Mouse (Mus musculus) heart, postnatal 0 days (tissue): Measurements from ENCODE around the gene Egr2. TPM values are rescaled to one million over a fixed set of nuclear protein-coding genes. Genes with fewer than 3 reads are reported as not detected.

ENCODE experiments used
- ATAC-seq: fragments of 200-750 bp; cut with Nextera tagmentation; 2 replicates; pipeline ENCODE4 v1.8.0; 2017; ENCODE audit warnings: low read depth, moderate number of reproducible peaks, moderate library complexity; ENCODE audit not compliant: insufficient read depth
- DNase-seq: peaks from one replicate; pipeline ENCODE4 v3.0.0-alpha.2; 2016; ENCODE audit warnings: low spot score
- H3K27ac ChIP-seq: fragments of 300-500 bp; sonication (generic); 2 replicates; pipeline ENCODE4 v1.5.1; 2014; ENCODE audit warnings: low read depth, mild to moderate bottlenecking
- H3K27me3 ChIP-seq: fragments of 300-500 bp; sonication (generic); 2 replicates; pipeline ENCODE4 v1.6.1; 2014; ENCODE audit warnings: low read length, mixed read lengths; ENCODE audit not compliant: control insufficient read depth, insufficient read depth
- H3K36me3 ChIP-seq: fragments of 300-500 bp; sonication (generic); replicated peaks from 2 replicates; pipeline ENCODE4 v1.6.1; 2014; ENCODE audit warnings: low read length, mixed read lengths; ENCODE audit not compliant: control insufficient read depth, insufficient read depth
- H3K4me1 ChIP-seq: fragments of 300-500 bp; sonication (generic); 2 replicates; pipeline ENCODE4 v1.6.1; 2014; ENCODE audit warnings: antibody characterized with exemption; ENCODE audit not compliant: control insufficient read depth, insufficient read depth
- H3K4me2 ChIP-seq: fragments of 300-500 bp; sonication (generic); 2 replicates; pipeline ENCODE4 v1.6.1; 2014; ENCODE audit warnings: low read depth, mild to moderate bottlenecking, low read length, moderate library complexity
- H3K4me3 ChIP-seq: fragments of 300-500 bp; sonication (generic); 2 replicates; pipeline ENCODE4 v1.5.1; 2014; ENCODE audit warnings: low read depth, low read length
- H3K9ac ChIP-seq: fragments of 300-500 bp; sonication (generic); replicated peaks from 2 replicates; pipeline ENCODE4 v1.6.1; 2014; ENCODE audit warnings: low read depth, low read length, mixed read lengths
- H3K9me3 ChIP-seq: fragments of 300-500 bp; sonication (generic); replicated peaks from 2 replicates; pipeline ENCODE4 v1.6.1; 2016; ENCODE audit warnings: low read length; ENCODE audit not compliant: control insufficient read depth
- CTCF ChIP-seq: IDR thresholded peaks from 2 replicates; pipeline ENCODE4 v1.5.1; 2016; ENCODE audit warnings: antibody characterized with exemption, control low read depth, low read depth
- EP300 ChIP-seq: IDR thresholded peaks from 2 replicates; pipeline ENCODE4 v1.6.1; 2016; ENCODE audit warnings: antibody characterized with exemption, low read depth
- WGBS: fragments of 180-500 bp; shearing (Covaris S2); extraction: QIAGEN DNeasy Blood & Tissue Kit; methylation state at CpG from one replicate; pipeline ENCODE4 v1.1.7; 2014; 5-methylcytosine and 5-hydroxymethylcytosine counted together
- polyA plus RNA-seq: library from polyadenylated mRNA; unstranded; fragments of >200 nt; fragmentation: Nextera tagmentation; extraction: Ambion mirVana; gene quantifications from 2 replicates; pipeline ENCODE4 v1.2.1, GENCODE M21; 2015
- total RNA-seq: library from RNA; depleted of rRNA; stranded (reverse); fragments of >200 nt; gene quantifications from 2 replicates; pipeline ENCODE4 v1.2.3, GENCODE M21; 2014; ENCODE audit warnings: low replicate concordance

The Egr2 gene
- total and polyA plus RNA-seq, 2 experiments from 2014 or later: 0.60 to 4.1 TPM

- H3K4me2 ChIP-seq: no peak overlapping the region
- H3K27ac ChIP-seq: no peak overlapping the region
- H3K9me3 ChIP-seq: no peaks in the 10 kb centered on the region
- ATAC-seq (no peak), DNase-seq (no peak)
- H3K9ac ChIP-seq: no peak overlapping the region
- WGBS: 80% methylated on average over 15 of the region's 15 CpGs
- TF ChIP-seq CTCF (no peak), EP300 (no peak)
- H3K27me3 ChIP-seq: no peaks in the 10 kb centered on the region
- no peaks in the 10 kb centered on the region for H3K36me3 ChIP-seq
- no peaks in the 10 kb centered on the region for H3K4me1 ChIP-seq
- H3K4me3 ChIP-seq: no peak overlapping the region
Measured at GRCm38 (mm10) chr10:67497144-67497892, 38.0 kb upstream of the Egr2 start.

GRCm38 (mm10) chr10:67497951-67498350 is 37.3 kb upstream of the Egr2 start:
- no peak for TF ChIP-seq CTCF
- no peak for TF ChIP-seq EP300
- DNase-seq (no peak), ATAC-seq (no peak)
- H3K4me3 ChIP-seq: no peak overlapping the region
- H3K4me1 ChIP-seq: no peaks in the 10 kb centered on the region
- no peaks in the 10 kb centered on the region for H3K9me3 ChIP-seq
- no peaks in the 10 kb centered on the region for H3K27me3 ChIP-seq
- no peaks in the 10 kb centered on the region for H3K36me3 ChIP-seq
- H3K4me2 ChIP-seq: no peak overlapping the region
- 84% methylated on average over 9 of the region's 9 CpGs for WGBS
- H3K27ac ChIP-seq: no peak overlapping the region
- H3K9ac ChIP-seq: no peak overlapping the region

GRCm38 (mm10) chr10:67503320-67503995 is 31.8 kb upstream of the Egr2 start:
- no peaks in the 10 kb centered on the region for H3K9me3 ChIP-seq
- no peak overlapping the region for H3K4me3 ChIP-seq
- DNase-seq (no peak), ATAC-seq (no peak)
- TF ChIP-seq EP300 (no peak), CTCF (no peak)
- 50% methylated on average over 15 of the region's 15 CpGs for WGBS
- peak overlapping the region; percentile 5; the same call in 1 of the 2 replicates for H3K4me2 ChIP-seq
- H3K36me3 ChIP-seq: no peaks in the 10 kb centered on the region
- H3K9ac ChIP-seq: no peak overlapping the region
- H3K27ac ChIP-seq: peak overlapping the region; percentile 7; the same call in 1 of the 2 replicates
- no peaks in the 10 kb centered on the region for H3K27me3 ChIP-seq
- H3K4me1 ChIP-seq: no peaks in the 10 kb centered on the region

- Histone ChIP-seq H3K36me3 (no peaks in the 10 kb centered on the region), H3K9me3 (no peaks in the 10 kb centered on the region), H3K27ac (peak overlapping the region; percentile 7; the same call in 1 of the 2 replicates), H3K4me2 (peak overlapping the region; percentile 5; the same call in 1 of the 2 replicates), H3K4me1 (no peaks in the 10 kb centered on the region), H3K27me3 (no peaks in the 10 kb centered on the region), H3K9ac (no peak overlapping the region), H3K4me3 (no peak overlapping the region)
- ATAC-seq (no peak), DNase-seq (no peak)
- WGBS: 53% methylated on average over 5 of the region's 5 CpGs
- TF ChIP-seq EP300 (no peak), CTCF (no peak)
Measured at GRCm38 (mm10) chr10:67504046-67504445, 31.2 kb upstream of the Egr2 start.

- H3K36me3 ChIP-seq: no peaks in the 10 kb centered on the region
- TF ChIP-seq CTCF: no peak
- no peak for TF ChIP-seq EP300
Measured at GRCm38 (mm10) chr10:67505248-67505647, 30.0 kb upstream of the Egr2 start.

GRCm38 (mm10) chr10:67512211-67512610 is 23.1 kb upstream of the Egr2 start:
- TF ChIP-seq EP300: no peak
- TF ChIP-seq CTCF: no peak
- H3K9me3 ChIP-seq: no peaks in the 10 kb centered on the region
- WGBS: 62% methylated on average over 8 of the region's 8 CpGs
- no peak overlapping the region for H3K4me3 ChIP-seq
- H3K9ac ChIP-seq: no peak overlapping the region
- H3K27ac ChIP-seq: no peak overlapping the region
- H3K4me1 ChIP-seq: no peaks in the 10 kb centered on the region
- no peaks in the 10 kb centered on the region for H3K36me3 ChIP-seq
- no peaks in the 10 kb centered on the region for H3K27me3 ChIP-seq
- H3K4me2 ChIP-seq: no peak overlapping the region
- DNase-seq: no peak
- no peak for ATAC-seq

More at GRCm38 (mm10) chr10:67505248-67505647, 30.0 kb upstream of the Egr2 start:
- Histone ChIP-seq H3K4me1 (no peaks in the 10 kb centered on the region), H3K4me2 (no peak overlapping the region), H3K27ac (no peak overlapping the region), H3K4me3 (no peak overlapping the region), H3K9me3 (no peaks in the 10 kb centered on the region), H3K27me3 (no peaks in the 10 kb centered on the region), H3K9ac (no peak overlapping the region)
- 54% methylated on average over 3 of the region's 3 CpGs for WGBS
- no peak for DNase-seq
- no peak for ATAC-seq
